ENCODE assay signal across 38 mouse cellular contexts in the genomic region with DNA sequence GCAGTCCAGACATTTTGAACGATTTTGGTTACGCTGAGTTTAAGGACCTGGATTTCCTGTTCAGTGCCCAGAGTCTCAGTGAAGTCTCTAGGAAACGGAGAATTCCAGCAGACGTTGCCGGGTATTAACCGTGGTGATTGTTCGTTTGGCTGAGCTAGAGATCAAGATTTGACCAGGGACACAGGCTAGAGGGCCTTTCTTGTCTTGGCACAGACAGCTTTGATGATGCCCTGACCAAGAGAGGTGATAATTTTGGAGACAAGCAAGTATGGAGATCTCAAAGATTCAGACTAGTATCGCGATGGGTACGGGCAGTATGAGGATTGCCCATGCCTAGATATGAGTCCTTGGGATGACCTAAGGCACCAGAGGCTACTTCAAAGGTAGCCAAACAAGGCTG. TPM values are rescaled to one million over a fixed set of nuclear protein-coding genes. Genes with fewer than 3 reads are reported as not detected.
"Had no signal": no experiment of that assay in that cellular context is flagged by ENCODE, and none has a peak within 500 bp of the region (broad histone marks: within the 10 kb centered on the region; RNA-seq: fewer than 3 reads in every experiment).

A gene (minus strand): TSS at position 101 of the 400 bp plus-strand sequence.

- H3K36me3 ChIP-seq: limb, embryonic 10.5 days; limb, embryonic 12.5 days; limb, embryonic 13.5 days; limb, embryonic 15.5 days; liver, embryonic 12.5 days; liver, embryonic 13.5 days; liver, embryonic 15.5 days; lung, embryonic 15.5 days; midbrain, embryonic 10.5 days; midbrain, embryonic 12.5 days; midbrain, embryonic 13.5 days; midbrain, embryonic 15.5 days had no signal

- H3K4me1 ChIP-seq: limb, embryonic 10.5 days; limb, embryonic 12.5 days; limb, embryonic 13.5 days; limb, embryonic 15.5 days; liver, embryonic 12.5 days; liver, embryonic 13.5 days; liver, embryonic 15.5 days; lung, embryonic 15.5 days; megakaryocyte, embryonic 14.5 days; midbrain, embryonic 10.5 days; midbrain, embryonic 12.5 days; midbrain, embryonic 13.5 days; midbrain, embryonic 15.5 days had no signal

- DNase-seq: left cerebral cortex, postnatal 4 days; liver; liver, embryonic 13.5 days; liver, postnatal 0 days; lung, adult 18-20 months; lung, adult 2 months; lung, embryonic 14.5 days; lung, postnatal 10 days; lung, postnatal 14 days; lung, postnatal 36 days; lung, postnatal 4 days; midbrain, embryonic 14.5 days had no signal

- H3K27me3 ChIP-seq: limb, embryonic 12.5 days; limb, embryonic 13.5 days; limb, embryonic 15.5 days; liver, embryonic 12.5 days; liver, embryonic 13.5 days; liver, embryonic 15.5 days; lung, embryonic 15.5 days; megakaryocyte, embryonic 14.5 days; midbrain, embryonic 12.5 days; midbrain, embryonic 13.5 days; midbrain, embryonic 15.5 days had no signal

- H3K4me3 ChIP-seq: left cerebral cortex, adult 2 months; limb, embryonic 10.5 days; limb, embryonic 12.5 days; limb, embryonic 13.5 days; limb, embryonic 15.5 days; liver, embryonic 12.5 days; liver, embryonic 13.5 days; liver, embryonic 15.5 days; lung, embryonic 15.5 days; megakaryocyte, embryonic 14.5 days; midbrain, embryonic 10.5 days; midbrain, embryonic 12.5 days; midbrain, embryonic 13.5 days; midbrain, embryonic 15.5 days; myocyte had no signal

- H3K27ac ChIP-seq: left cerebral cortex, adult 2 months; limb, embryonic 10.5 days; limb, embryonic 12.5 days; limb, embryonic 13.5 days; limb, embryonic 15.5 days; liver, embryonic 12.5 days; liver, embryonic 13.5 days; liver, embryonic 14.5 days; liver, embryonic 15.5 days; lung, embryonic 15.5 days; macrophage; midbrain, embryonic 10.5 days; midbrain, embryonic 12.5 days; midbrain, embryonic 13.5 days; midbrain, embryonic 15.5 days had no signal

RNA-seq across cellular contexts. Expression of the gene that starts here (rescaled TPM):
- polyA plus RNA-seq: limb, embryonic 10.5 days; limb, embryonic 11.5 days; limb, embryonic 12.5 days; limb, embryonic 13.5 days; limb, embryonic 14.5 days; limb, embryonic 15.5 days; liver, adult 2 months; liver, embryonic 11.5 days; liver, embryonic 12.5 days; liver, embryonic 13.5 days; liver, embryonic 14.5 days; liver, embryonic 15.5 days; liver, embryonic 16.5 days; liver, postnatal 0 days; lung, adult 2 months; lung, embryonic 14.5 days; lung, embryonic 15.5 days; lung, embryonic 16.5 days; lung, postnatal 0 days; macrophage; midbrain, embryonic 10.5 days; midbrain, embryonic 11.5 days; midbrain, embryonic 12.5 days; midbrain, embryonic 13.5 days; midbrain, embryonic 14.5 days; midbrain, embryonic 15.5 days; midbrain, embryonic 16.5 days; midbrain, postnatal 0 days; myocyte had no signal
